ENCODE assay signal across 10 mouse cellular contexts in the genomic region with DNA sequence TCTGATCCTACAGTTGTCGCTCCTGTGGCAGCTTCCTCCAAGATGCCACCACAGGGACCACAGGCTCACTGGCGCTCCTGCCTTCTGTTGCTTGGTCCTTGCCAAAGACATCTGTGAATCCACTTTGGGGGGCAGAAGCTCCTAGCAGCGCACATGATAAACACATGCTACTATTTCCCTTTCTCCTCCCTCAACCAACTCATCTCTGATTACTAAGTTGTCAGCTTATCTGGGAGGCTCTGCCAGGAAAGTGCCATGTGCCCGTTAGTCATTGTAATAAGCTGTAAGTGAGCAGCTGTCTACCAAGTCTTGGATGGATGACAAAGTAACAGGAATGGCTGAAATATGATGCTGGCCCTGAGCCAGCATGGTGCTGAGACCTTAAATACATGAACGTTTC.
DNase-seq lines count a peak whose midpoint lies in the region; ATAC-seq and TF ChIP-seq lines count a peak whose summit lies in the region.
"Had no signal": no experiment of that assay in that cellular context is flagged by ENCODE, and none has a peak within 500 bp of the region (broad histone marks: within the 10 kb centered on the region; RNA-seq: fewer than 3 reads in every experiment).

No protein-coding gene starts in this region.

- no peak for TF ChIP-seq POLR2A in testis, adult 2 months (IDR thresholded peaks at IDR 0.05; ENCODE audit: control insufficient read depth, low read depth, low read length)

- TF ChIP-seq CTCF in testis, adult 2 months (IDR thresholded peaks at IDR 0.05; ENCODE audit: control insufficient read depth, insufficient read depth, insufficient replicate concordance, low read depth, low read length): no peak

- intact Hi-C loops in gastrocnemius, postnatal 14 days (cut with DNase I; ENCODE audit: low total_unique reads): no loop called here
- intact Hi-C loops in heart, postnatal 14 days (cut with DNase I): no loop called here

- no peak for DNase-seq in testis, postnatal 10 days (ENCODE audit: low spot score)
- DNase-seq in gastrocnemius, postnatal 14 days: peak; percentile 20
- DNase-seq in heart, postnatal 14 days: no peak

- no peaks in the 10 kb centered on the region for H3K9me3 ChIP-seq in hindbrain, embryonic 13.5 days
- no peaks in the 10 kb centered on the region for H3K9me3 ChIP-seq in hindbrain, embryonic 12.5 days (replicated peaks)
- H3K9me3 ChIP-seq: limb, embryonic 12.5 days had no signal

- 0 out of 2 replicates have a peak, but pooled peaks cover 2% of the 10 kb centered on the region for H3K36me3 ChIP-seq in hindbrain, embryonic 13.5 days
- H3K36me3 ChIP-seq in hindbrain, embryonic 12.5 days: no peaks in the 10 kb centered on the region
- H3K36me3 ChIP-seq in testis, adult 2 months (ENCODE audit: control insufficient read depth, insufficient read depth, low read length): no peaks in the 10 kb centered on the region
- H3K36me3 ChIP-seq: limb, embryonic 12.5 days had no signal

- WGBS in hindbrain, embryonic 13.5 days: 69% methylated on average over 5 of the region's 5 CpGs
- WGBS in hindbrain, embryonic 12.5 days: 83% methylated on average over 5 of the region's 5 CpGs

- ATAC-seq in hindbrain, embryonic 13.5 days (ENCODE audit: low FRiP score): peak; percentile 36; the same call in 1 of the 2 replicates
- ATAC-seq in hindbrain, embryonic 12.5 days (ENCODE audit: low FRiP score): no peak
- no peak for ATAC-seq in CD4-positive, CD25-positive, alpha-beta regulatory T cell, adult 4 months
- no peak for ATAC-seq in megakaryocyte progenitor cell, adult 5-6 weeks (replicated peaks; ENCODE audit: poor library complexity)

- H3K4me1 ChIP-seq in hindbrain, embryonic 13.5 days (replicated peaks): 0 out of 2 replicates have a peak, but pooled peaks cover 6% of the 10 kb centered on the region
- H3K4me1 ChIP-seq in hindbrain, embryonic 12.5 days: no peaks in the 10 kb centered on the region
- no peaks in the 10 kb centered on the region for H3K4me1 ChIP-seq in testis, adult 2 months (ENCODE audit: control insufficient read depth, insufficient read depth, low read length)
- H3K4me1 ChIP-seq: limb, embryonic 12.5 days had no signal

- no peak overlapping the region for H3K4me2 ChIP-seq in hindbrain, embryonic 13.5 days
- no peak overlapping the region for H3K4me2 ChIP-seq in hindbrain, embryonic 12.5 days (replicated peaks)
- H3K4me2 ChIP-seq: limb, embryonic 12.5 days had no signal

- no peak overlapping the region for H3K9ac ChIP-seq in hindbrain, embryonic 13.5 days
- H3K9ac ChIP-seq in hindbrain, embryonic 12.5 days: no peak overlapping the region
- H3K9ac ChIP-seq: limb, embryonic 12.5 days had no signal

- no peak overlapping the region for H3K4me3 ChIP-seq in hindbrain, embryonic 13.5 days
- no peak overlapping the region for H3K4me3 ChIP-seq in hindbrain, embryonic 12.5 days
- H3K4me3 ChIP-seq in testis, adult 2 months (ENCODE audit: control insufficient read depth, low read depth, low read length): peak overlapping the region; percentile 16
- H3K4me3 ChIP-seq: limb, embryonic 12.5 days had no signal

- H3K27me3 ChIP-seq in hindbrain, embryonic 13.5 days: no peaks in the 10 kb centered on the region
- H3K27me3 ChIP-seq in hindbrain, embryonic 12.5 days: no peaks in the 10 kb centered on the region
- no peaks in the 10 kb centered on the region for H3K27me3 ChIP-seq in testis, adult 2 months (ENCODE audit: control insufficient read depth, insufficient read depth, low read length)
- H3K27me3 ChIP-seq: CH12.LX; limb, embryonic 12.5 days had no signal

- H3K27ac ChIP-seq in hindbrain, embryonic 13.5 days: peak overlapping the region; percentile 64
- H3K27ac ChIP-seq in hindbrain, embryonic 12.5 days: no peak overlapping the region
- no peak overlapping the region for H3K27ac ChIP-seq in testis, adult 2 months (ENCODE audit: control insufficient read depth, insufficient read depth, low read depth, low read length)
- H3K27ac ChIP-seq: limb, embryonic 12.5 days had no signal
